Mouse (Mus musculus) heart, embryonic 14.5 days (tissue): ENCODE data around the gene C9orf72. TPM values are rescaled to one million over a fixed set of nuclear protein-coding genes. Genes with fewer than 3 reads are reported as not detected.

Source experiments
- ATAC-seq: fragments of 200-750 bp; cut with Nextera tagmentation; 2 replicates; pipeline ENCODE4 v1.8.0; 2017; ENCODE audit warnings: low read depth, moderate TSS enrichment; ENCODE audit not compliant: insufficient number of reproducible peaks, insufficient read depth, low FRiP score
- H3K27ac ChIP-seq, 2 experiments: fragments of 200-500 bp in 1 of 2; fragments of 300-500 bp in 1 of 2; sonication (generic) in 1 of 2; replicated peaks in 1 of 2; 2 replicates each; pipeline ENCODE4 v1.5.1; 2012 to 2014; ENCODE audit warnings: low read depth in 2 of 2, low read length in 2 of 2, control low read depth in 1 of 2, mild to moderate bottlenecking in 1 of 2, mixed read lengths in 1 of 2; ENCODE audit not compliant: control insufficient read depth in 1 of 2, insufficient read depth in 1 of 2
- H3K27me3 ChIP-seq: fragments of 300-500 bp; sonication (generic); 2 replicates; pipeline ENCODE4 v1.6.1; 2014; ENCODE audit warnings: mild to moderate bottlenecking, low read length, control low read depth; ENCODE audit not compliant: control insufficient read depth, insufficient read depth
- H3K36me3 ChIP-seq: fragments of 300-500 bp; sonication (generic); 2 replicates; pipeline ENCODE4 v1.6.1; 2014; ENCODE audit warnings: mild to moderate bottlenecking, control low read depth, low read length, mixed read lengths; ENCODE audit not compliant: control insufficient read depth, insufficient read depth
- H3K4me1 ChIP-seq, 2 experiments: fragments of 200-500 bp in 1 of 2; fragments of 300-500 bp in 1 of 2; sonication (generic) in 1 of 2; 2 replicates each; pipeline ENCODE4 v1.6.1; 2012 to 2014; ENCODE audit warnings: low read length in 2 of 2, control low read depth in 1 of 2, mixed read lengths in 1 of 2; ENCODE audit not compliant: control insufficient read depth in 2 of 2, insufficient read depth in 2 of 2
- H3K4me2 ChIP-seq: fragments of 300-500 bp; sonication (generic); 2 replicates; pipeline ENCODE4 v1.6.1; 2014; ENCODE audit warnings: mild to moderate bottlenecking, low read length
- H3K4me3 ChIP-seq, 2 experiments: fragments of 200-500 bp in 1 of 2; fragments of 300-500 bp in 1 of 2; sonication (generic) in 1 of 2; 2 replicates each; pipeline ENCODE4 v1.5.1; 2012 to 2014; ENCODE audit warnings: low read length in 2 of 2, mild to moderate bottlenecking in 2 of 2, control low read depth in 1 of 2, low read depth in 1 of 2, moderate library complexity in 1 of 2; ENCODE audit not compliant: control insufficient read depth in 1 of 2, insufficient read depth in 1 of 2
- H3K9ac ChIP-seq: fragments of 300-500 bp; sonication (generic); 2 replicates; pipeline ENCODE4 v1.6.1; 2014; ENCODE audit warnings: mild to moderate bottlenecking, low read length
- H3K9me3 ChIP-seq: fragments of 300-500 bp; sonication (generic); 2 replicates; pipeline ENCODE4 v1.6.1; 2016; ENCODE audit warnings: low read length, control low read depth; ENCODE audit not compliant: control insufficient read depth
- WGBS: fragments of 180-500 bp; shearing (Covaris S2); extraction: QIAGEN DNeasy Blood & Tissue Kit; methylation state at CpG from one replicate; pipeline ENCODE4 v1.1.7; 2014; 5-methylcytosine and 5-hydroxymethylcytosine counted together
- polyA plus RNA-seq: library from polyadenylated mRNA; unstranded; fragments of >200 nt; fragmentation: Nextera tagmentation; extraction: Ambion mirVana; gene quantifications from 2 replicates; pipeline ENCODE4 v1.2.1, GENCODE M21; 2014

Gene C9orf72
- polyA plus RNA-seq, 1 experiment from 2014 or later: 25.7 TPM

DNA sequence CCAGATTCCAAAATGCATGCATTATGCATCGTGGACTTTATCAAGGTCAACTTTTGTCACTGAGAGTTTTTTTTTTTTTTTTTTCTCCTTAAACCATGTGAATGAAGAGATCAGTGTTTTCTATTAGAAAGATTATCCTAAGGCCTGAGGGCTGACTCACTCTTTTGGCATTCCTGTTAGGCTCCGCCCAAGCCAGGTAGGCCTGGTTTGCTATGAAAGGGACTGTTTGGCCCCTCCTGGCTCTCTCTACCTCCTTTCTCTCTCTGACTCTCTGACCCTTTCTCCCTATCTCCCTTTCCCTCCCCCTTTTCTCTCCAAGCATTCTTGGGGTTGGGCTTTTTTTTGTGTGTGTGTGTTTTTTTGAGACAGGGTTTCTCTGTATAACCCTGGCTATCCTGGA lies 50.4 kb downstream of the C9orf72 start:
- H3K4me2 ChIP-seq: no peak overlapping the region
- H3K27me3 ChIP-seq: no peaks in the 10 kb centered on the region
- H3K9me3 ChIP-seq: no peaks in the 10 kb centered on the region
- no peak overlapping the region for H3K4me3 ChIP-seq
- H3K36me3 ChIP-seq: no peaks in the 10 kb centered on the region
- H3K9ac ChIP-seq: no peak overlapping the region
- no peak overlapping the region for H3K27ac ChIP-seq
- WGBS: 79% methylated on average over 2 of the region's 2 CpGs
- ATAC-seq: no peak
- peaks cover 0 to 2% of the 10 kb centered on the region in 2 experiments; a peak in 1 of 4 replicates for H3K4me1 ChIP-seq

DNA sequence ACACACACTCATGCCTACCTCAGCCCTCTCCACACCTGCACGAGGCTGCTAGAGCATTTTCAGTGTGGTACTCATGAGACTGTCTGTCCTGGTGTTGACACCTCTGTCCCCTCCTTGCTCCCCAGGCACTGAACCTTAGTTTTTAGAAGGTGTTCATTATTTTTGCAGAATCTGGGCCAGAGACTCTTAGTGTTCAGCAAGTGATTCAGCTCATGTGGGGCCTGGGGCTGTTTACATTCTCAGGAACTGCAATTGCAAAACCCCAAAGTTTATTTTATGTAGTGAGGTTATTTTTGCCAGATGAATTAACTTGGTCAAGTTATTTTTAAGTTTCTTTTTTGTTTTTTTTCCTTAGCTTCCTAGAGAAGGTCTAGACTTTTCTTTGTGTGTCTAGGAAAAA lies 52.4 kb downstream of the C9orf72 start:
- no peak overlapping the region for H3K4me3 ChIP-seq
- ATAC-seq: no peak
- no peak overlapping the region for H3K27ac ChIP-seq
- WGBS: 71% methylated on average over 1 of the region's 1 CpGs
- H3K36me3 ChIP-seq: no peaks in the 10 kb centered on the region
- no peak overlapping the region for H3K4me2 ChIP-seq
- peaks cover 0 to 2% of the 10 kb centered on the region in 2 experiments; a peak in 1 of 4 replicates for H3K4me1 ChIP-seq
- no peak overlapping the region for H3K9ac ChIP-seq
- no peaks in the 10 kb centered on the region for H3K9me3 ChIP-seq
- no peaks in the 10 kb centered on the region for H3K27me3 ChIP-seq

DNA sequence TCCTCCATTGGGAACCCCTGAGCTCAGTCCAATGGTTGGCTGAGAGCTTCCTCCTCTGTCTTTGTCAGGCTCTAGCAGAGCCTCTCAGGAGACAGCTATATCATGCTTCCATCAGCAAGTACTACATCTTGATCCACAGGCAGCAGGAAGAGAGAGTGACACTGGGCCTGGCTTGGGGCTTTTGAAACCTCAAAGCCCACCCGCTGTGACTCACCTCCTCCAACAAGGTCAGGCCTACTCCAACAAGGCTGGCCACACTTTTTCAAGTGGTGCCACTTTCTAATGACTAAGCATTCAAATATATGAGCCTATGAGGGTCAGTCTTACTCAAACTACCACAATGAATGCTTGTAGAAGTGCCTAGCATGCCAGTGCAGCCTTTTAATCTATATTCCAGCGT lies 53.5 kb downstream of the C9orf72 start:
- Histone ChIP-seq H3K4me2 (no peak overlapping the region), H3K4me1 (no peaks in the 10 kb centered on the region), H3K9me3 (no peaks in the 10 kb centered on the region), H3K27ac (no peak overlapping the region), H3K27me3 (no peaks in the 10 kb centered on the region), H3K4me3 (no peak overlapping the region), H3K36me3 (no peaks in the 10 kb centered on the region), H3K9ac (no peak overlapping the region)
- WGBS: 87% methylated on average over 2 of the region's 2 CpGs
- ATAC-seq: no peak

DNA sequence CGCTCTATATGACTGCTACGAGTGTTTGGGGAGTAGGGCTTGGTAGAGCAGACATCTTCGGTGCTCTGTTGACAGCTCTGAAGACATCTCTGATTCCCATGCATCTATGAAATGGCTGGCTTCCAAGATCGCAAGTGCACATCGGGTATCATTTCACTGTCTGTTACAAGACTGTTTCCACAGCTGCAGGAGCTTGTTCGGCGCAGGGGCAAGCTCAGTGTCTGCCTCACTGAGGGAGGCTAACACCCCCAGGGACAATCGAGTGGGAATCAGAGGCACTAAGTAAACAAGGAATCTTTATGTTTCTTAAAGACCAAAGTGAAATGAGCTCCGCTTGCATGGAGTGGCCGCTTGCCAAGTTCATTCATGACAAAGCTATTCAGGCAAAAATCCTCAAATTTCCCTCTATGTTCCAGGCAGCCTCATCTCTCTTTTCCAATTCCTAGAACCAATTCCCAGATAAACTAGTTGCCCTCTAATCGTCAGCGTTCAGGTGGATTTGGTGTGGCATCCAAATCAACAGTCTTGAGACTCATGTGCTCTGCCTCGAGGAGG lies 56.3 kb downstream of the C9orf72 start:
- 69% methylated on average over 13 of the region's 13 CpGs for WGBS
- no peaks in the 10 kb centered on the region for H3K27me3 ChIP-seq
- H3K36me3 ChIP-seq: no peaks in the 10 kb centered on the region
- H3K4me3 ChIP-seq: no peak overlapping the region
- no peaks in the 10 kb centered on the region for H3K9me3 ChIP-seq
- H3K27ac ChIP-seq: no peak overlapping the region
- no peaks in the 10 kb centered on the region for H3K4me1 ChIP-seq
- ATAC-seq: no peak
- H3K9ac ChIP-seq: no peak overlapping the region
- H3K4me2 ChIP-seq: no peak overlapping the region

DNA sequence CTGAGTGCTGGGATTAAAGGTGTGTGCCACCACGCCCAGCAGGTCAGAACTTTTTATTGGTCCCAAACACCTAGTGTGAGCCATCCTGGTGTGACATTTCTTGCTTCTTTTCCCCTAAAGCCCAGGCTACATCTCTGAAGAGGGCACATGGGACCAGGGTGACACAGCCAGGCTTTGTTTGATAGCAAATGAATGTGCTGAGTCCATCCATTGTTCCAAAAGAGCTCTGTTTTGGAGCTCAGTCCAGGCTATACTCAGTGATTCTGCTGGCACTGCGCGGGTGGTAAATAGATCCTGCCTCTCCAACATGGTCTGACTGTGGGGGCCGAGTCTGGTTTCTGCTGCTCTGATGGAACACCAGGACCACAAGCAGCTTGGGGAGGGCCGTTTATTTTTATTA lies 58.1 kb downstream of the C9orf72 start:
- Histone ChIP-seq H3K4me2 (no peak overlapping the region), H3K36me3 (no peaks in the 10 kb centered on the region), H3K4me3 (no peak overlapping the region), H3K9me3 (no peaks in the 10 kb centered on the region), H3K27ac (no peak overlapping the region), H3K27me3 (no peaks in the 10 kb centered on the region), H3K9ac (no peak overlapping the region), H3K4me1 (no peaks in the 10 kb centered on the region)
- 79% methylated on average over 5 of the region's 5 CpGs for WGBS
- no peak for ATAC-seq

DNA sequence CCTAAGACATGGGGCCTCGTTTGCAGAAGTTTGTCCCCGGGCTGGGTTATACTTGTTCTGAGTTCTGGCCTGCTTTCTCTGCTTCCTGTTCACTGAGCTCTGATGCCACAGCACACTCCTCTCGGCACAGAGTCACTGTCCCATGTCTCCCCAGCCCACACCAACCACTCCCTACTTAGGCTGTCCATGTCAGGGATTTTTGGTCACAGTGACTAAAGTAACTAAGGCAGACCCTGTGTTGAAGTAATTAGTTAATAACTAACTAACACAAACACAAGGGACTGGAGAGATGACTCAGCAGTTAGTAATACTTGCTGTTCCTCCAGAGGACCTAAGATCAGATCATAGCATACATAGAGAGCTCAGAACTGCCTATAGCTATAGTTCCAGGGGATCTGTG lies 60.0 kb downstream of the C9orf72 start:
- no peak overlapping the region for H3K27ac ChIP-seq
- no peak for ATAC-seq

DNA sequence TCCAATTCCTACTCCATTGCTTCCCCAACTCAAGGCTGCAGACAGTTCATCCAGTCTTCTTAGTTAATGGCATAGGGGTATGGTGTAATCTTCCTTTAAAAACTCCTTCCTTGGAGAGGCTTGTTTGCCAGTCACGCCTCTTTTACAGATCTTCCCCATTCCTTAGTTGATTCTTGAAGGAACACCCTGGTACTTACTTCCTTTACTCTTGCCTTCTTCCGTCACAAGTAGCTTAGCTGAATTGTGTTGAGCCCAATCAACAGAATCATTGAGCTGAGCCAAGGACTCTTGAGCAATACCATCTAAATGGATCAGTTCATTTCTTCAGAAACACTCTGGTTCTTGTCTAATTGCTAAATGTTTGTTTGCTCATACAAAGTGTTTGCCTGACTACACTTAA lies 60.7 kb downstream of the C9orf72 start:
- 83% methylated on average over 2 of the region's 2 CpGs for WGBS
- Histone ChIP-seq H3K4me2 (no peak overlapping the region), H3K36me3 (no peaks in the 10 kb centered on the region), H3K27me3 (no peaks in the 10 kb centered on the region), H3K27ac (no peak overlapping the region), H3K9me3 (no peaks in the 10 kb centered on the region), H3K4me3 (no peak overlapping the region), H3K9ac (no peak overlapping the region), H3K4me1 (no peaks in the 10 kb centered on the region)
- ATAC-seq: no peak

More for the DNA sequence above, 60.0 kb downstream of the C9orf72 start:
- H3K4me2 ChIP-seq: no peak overlapping the region
- WGBS: 81% methylated on average over 3 of the region's 3 CpGs
- no peak overlapping the region for H3K9ac ChIP-seq
- H3K9me3 ChIP-seq: no peaks in the 10 kb centered on the region
- no peaks in the 10 kb centered on the region for H3K27me3 ChIP-seq
- no peaks in the 10 kb centered on the region for H3K36me3 ChIP-seq
- no peaks in the 10 kb centered on the region for H3K4me1 ChIP-seq
- H3K4me3 ChIP-seq: no peak overlapping the region

DNA sequence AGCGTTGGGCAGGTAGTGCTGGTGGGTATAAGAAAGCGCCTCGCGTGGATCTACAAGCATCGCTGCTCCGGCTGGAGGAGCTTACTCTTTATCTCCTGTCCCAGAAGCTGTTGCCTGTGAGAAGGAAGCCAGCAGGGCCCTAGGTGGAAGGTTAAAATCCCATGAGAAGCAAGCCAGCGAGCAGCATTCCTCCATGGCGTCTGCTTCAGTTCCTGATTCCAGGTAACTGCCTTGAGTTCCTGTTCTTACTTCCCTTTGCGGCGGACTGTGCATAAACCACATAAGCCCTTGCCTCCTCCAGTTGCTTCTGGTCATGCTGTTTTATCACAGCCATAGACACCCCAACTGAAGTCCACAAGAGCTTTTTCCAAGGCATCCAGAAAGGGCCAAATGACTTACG lies 68.2 kb downstream of the C9orf72 start:
- 49% methylated on average over 11 of the region's 11 CpGs for WGBS
- H3K4me2 ChIP-seq: no peak overlapping the region
- no peaks in the 10 kb centered on the region for H3K9me3 ChIP-seq
- ATAC-seq: no peak
- no peaks in the 10 kb centered on the region; the same call in 1 of the 2 replicates for H3K27me3 ChIP-seq
- no peaks in the 10 kb centered on the region for H3K36me3 ChIP-seq
- H3K4me3 ChIP-seq: no peak overlapping the region
- H3K27ac ChIP-seq: no peak overlapping the region
- H3K9ac ChIP-seq: no peak overlapping the region
- peaks cover 4 to 5% of the 10 kb centered on the region in 2 experiments; a peak in 3 of 4 replicates for H3K4me1 ChIP-seq
